9 mouse cellular contexts compared by ENCODE assay signal in genomic region chr16:30310647-30311046, GRCm38 (mm10). TPM values are rescaled to one million over a fixed set of nuclear protein-coding genes. Genes with fewer than 3 reads are reported as not detected.
A peak's percentile ranks its signal among the peaks of the same experiment; 100 is the strongest.
DNase-seq lines count a peak whose midpoint lies in the region; ATAC-seq lines count a peak whose summit lies in the region.
"Had no signal": no experiment of that assay in that cellular context is flagged by ENCODE, and none has a peak within 500 bp of the region (broad histone marks: within the 10 kb centered on the region; RNA-seq: fewer than 3 reads in every experiment).

Gene Gp5, minus strand, starts transcription at chr16:30310779.

- H3K4me1 ChIP-seq in kidney, embryonic 14.5 days (ENCODE audit: control insufficient read depth, insufficient read depth, low read length) = peaks cover 8% of the 10 kb centered on the region; the same call in 1 of the 2 replicates
- peaks cover 3% of the 10 kb centered on the region; the same call in 1 of the 2 replicates for H3K4me1 ChIP-seq in brown adipose tissue, adult 24 weeks (ENCODE audit: control insufficient read depth, insufficient read depth, insufficient read length, low read length)
- peaks cover 24% of the 10 kb centered on the region for H3K4me1 ChIP-seq in hindbrain, embryonic 13.5 days (replicated peaks)
- H3K4me1 ChIP-seq in midbrain, embryonic 13.5 days (replicated peaks) = peaks cover 20% of the 10 kb centered on the region

- H3K36me3 ChIP-seq in kidney, embryonic 14.5 days (ENCODE audit: control insufficient read depth, insufficient read depth, low read length) = peaks cover 8% of the 10 kb centered on the region
- peaks cover 3% of the 10 kb centered on the region for H3K36me3 ChIP-seq in hindbrain, embryonic 13.5 days
- H3K36me3 ChIP-seq in midbrain, embryonic 13.5 days = peaks cover 7% of the 10 kb centered on the region; the same call in 1 of the 2 replicates

- peak within 1 kb of the TSS; percentile 51 for H3K4me3 ChIP-seq in kidney, embryonic 14.5 days (ENCODE audit: low read length)
- H3K4me3 ChIP-seq in brown adipose tissue, adult 24 weeks (ENCODE audit: insufficient read depth, low read depth, low read length) = peak within 1 kb of the TSS; percentile 55; the same call in 1 of the 2 replicates
- peak within 1 kb of the TSS; percentile 50 for H3K4me3 ChIP-seq in hindbrain, embryonic 13.5 days
- H3K4me3 ChIP-seq in midbrain, embryonic 13.5 days (replicated peaks) = peak within 1 kb of the TSS; percentile 54

- no peak for DNase-seq in kidney, adult 8-10 months
- DNase-seq in gastrocnemius, adult 18-20 months (ENCODE audit: low spot score) = no peak
- no peak for DNase-seq in layer of hippocampus, adult 11-12 months (ENCODE audit: low spot score)
- DNase-seq in left cerebral cortex, adult 18-20 months (ENCODE audit: low spot score in 2 of 2) = no peak

- no peaks in the 10 kb centered on the region; the same call in 1 of the 2 replicates for H3K9me3 ChIP-seq in kidney, embryonic 14.5 days (ENCODE audit: control insufficient read depth, low read length)
- no peaks in the 10 kb centered on the region for H3K9me3 ChIP-seq in hindbrain, embryonic 13.5 days
- H3K9me3 ChIP-seq in midbrain, embryonic 13.5 days = no peaks in the 10 kb centered on the region

- H3K27ac ChIP-seq in kidney, embryonic 14.5 days (ENCODE audit: low read depth, low read length) = no peak within 1 kb of the TSS
- H3K27ac ChIP-seq in brown adipose tissue, adult 24 weeks (replicated peaks; ENCODE audit: low read depth, low read length) = no peak within 1 kb of the TSS
- no peak within 1 kb of the TSS for H3K27ac ChIP-seq in hindbrain, embryonic 13.5 days
- no peak within 1 kb of the TSS for H3K27ac ChIP-seq in midbrain, embryonic 13.5 days

- peak within 1 kb of the TSS; percentile 100 for H3K4me2 ChIP-seq in kidney, embryonic 14.5 days (replicated peaks; ENCODE audit: low read depth, low read length)
- peak within 1 kb of the TSS; percentile 97 for H3K4me2 ChIP-seq in hindbrain, embryonic 13.5 days
- peak within 1 kb of the TSS; percentile 87 for H3K4me2 ChIP-seq in midbrain, embryonic 13.5 days (replicated peaks)

- no peak for ATAC-seq in kidney, embryonic 14.5 days (ENCODE audit: low FRiP score, low TSS enrichment)
- no peak for ATAC-seq in hindbrain, embryonic 13.5 days (ENCODE audit: low FRiP score)
- ATAC-seq in midbrain, embryonic 13.5 days = no peak
- ATAC-seq: Patski had no signal

- H3K27me3 ChIP-seq in kidney, embryonic 14.5 days (ENCODE audit: control insufficient read depth, insufficient read depth, low read length) = peaks cover 53% of the 10 kb centered on the region
- peaks cover 65% of the 10 kb centered on the region for H3K27me3 ChIP-seq in hindbrain, embryonic 13.5 days
- H3K27me3 ChIP-seq in midbrain, embryonic 13.5 days = peaks cover 63% of the 10 kb centered on the region
- H3K27me3 ChIP-seq: Patski had no signal

- H3K9ac ChIP-seq in kidney, embryonic 14.5 days (ENCODE audit: low read depth, low read length) = peak within 1 kb of the TSS; percentile 54; the same call in 1 of the 2 replicates
- peak within 1 kb of the TSS; percentile 77 for H3K9ac ChIP-seq in hindbrain, embryonic 13.5 days
- peak within 1 kb of the TSS; percentile 63 for H3K9ac ChIP-seq in midbrain, embryonic 13.5 days (replicated peaks)

RNA-seq across cellular contexts. Expression of gene Gp5, which starts in this region (rescaled TPM):
- polyA plus RNA-seq in kidney, embryonic 14.5 days (2014; fragmentation: Nextera tagmentation; extraction: Ambion mirVana) = 0.55 and 0.64 TPM in 2 replicates
- not detected in 2 replicates for polyA plus RNA-seq in brown adipose tissue, adult 24 weeks (2012; ENCODE audit: insufficient read depth, insufficient read length, missing spikeins)
- polyA plus RNA-seq in hindbrain, embryonic 13.5 days (2015; fragmentation: Nextera tagmentation; extraction: Ambion mirVana) = 0.50 and 0.51 TPM in 2 replicates
- polyA plus RNA-seq in midbrain, embryonic 13.5 days (2015; fragmentation: Nextera tagmentation; extraction: Ambion mirVana) = 0.18 and 0.57 TPM in 2 replicates
- total RNA-seq in gastrocnemius, adult 18-20 months (2021) = not detected
- total RNA-seq in left cerebral cortex, adult 18-20 months (2021) = 1 to 10 TPM in 1 of 2 experiments, under 1 TPM in 1; 0.91 to 1.3 TPM
